Mouse (Mus musculus) liver, embryonic 13.5 days (tissue): Measurements from ENCODE around the gene Apip. TPM values are rescaled to one million over a fixed set of nuclear protein-coding genes. Genes with fewer than 3 reads are reported as not detected.

ENCODE experiments used
- ATAC-seq: fragments of 200-750 bp; cut with Nextera tagmentation; 2 replicates; pipeline ENCODE4 v1.8.0; 2017; ENCODE audit warnings: low read depth, mild to moderate bottlenecking, moderate number of reproducible peaks, moderate library complexity
- DNase-seq: peaks from one replicate; pipeline ENCODE4 v3.0.0; 2022
- H3K27ac ChIP-seq: fragments of 300-500 bp; sonication (generic); 2 replicates; pipeline ENCODE4 v1.5.1; 2015; ENCODE audit warnings: moderate library complexity, mild to moderate bottlenecking, inconsistent platforms
- H3K27me3 ChIP-seq: fragments of 300-500 bp; sonication (generic); 2 replicates; pipeline ENCODE4 v1.6.1; 2015; ENCODE audit warnings: mild to moderate bottlenecking, inconsistent platforms
- H3K36me3 ChIP-seq: fragments of 300-500 bp; sonication (generic); 2 replicates; pipeline ENCODE4 v1.6.1; 2015; ENCODE audit warnings: mild to moderate bottlenecking, inconsistent platforms
- H3K4me1 ChIP-seq: fragments of 300-500 bp; sonication (generic); replicated peaks from 2 replicates; pipeline ENCODE4 v1.6.1; 2015; ENCODE audit warnings: inconsistent platforms
- H3K4me2 ChIP-seq: fragments of 300-500 bp; sonication (generic); 2 replicates; pipeline ENCODE4 v1.6.1; 2015; ENCODE audit warnings: inconsistent platforms, mild to moderate bottlenecking, moderate library complexity
- H3K4me3 ChIP-seq: fragments of 300-500 bp; sonication (generic); replicated peaks from 2 replicates; pipeline ENCODE4 v1.5.1; 2015; ENCODE audit warnings: mild to moderate bottlenecking, inconsistent platforms
- H3K9ac ChIP-seq: fragments of 300-500 bp; sonication (generic); 2 replicates; pipeline ENCODE4 v1.6.1; 2015; ENCODE audit warnings: mild to moderate bottlenecking, inconsistent platforms
- H3K9me3 ChIP-seq: fragments of 300-500 bp; sonication (generic); replicated peaks from 2 replicates; pipeline ENCODE4 v1.6.1; 2016; ENCODE audit warnings: inconsistent platforms
- WGBS: fragments of 180-500 bp; shearing (Covaris S2); methylation state at CpG from one replicate; pipeline ENCODE4 v1.1.7; 2015; ENCODE audit not compliant: insufficient replicate concordance; 5-methylcytosine and 5-hydroxymethylcytosine counted together
- polyA plus RNA-seq: library from polyadenylated mRNA; unstranded; fragments of >200 nt; fragmentation: Nextera tagmentation; extraction: Ambion mirVana; gene quantifications from 2 replicates; pipeline ENCODE4 v1.2.1, GENCODE M21; 2015

The Apip gene
- polyA plus RNA-seq, 1 experiment from 2014 or later, result 49.8 TPM

DNA sequence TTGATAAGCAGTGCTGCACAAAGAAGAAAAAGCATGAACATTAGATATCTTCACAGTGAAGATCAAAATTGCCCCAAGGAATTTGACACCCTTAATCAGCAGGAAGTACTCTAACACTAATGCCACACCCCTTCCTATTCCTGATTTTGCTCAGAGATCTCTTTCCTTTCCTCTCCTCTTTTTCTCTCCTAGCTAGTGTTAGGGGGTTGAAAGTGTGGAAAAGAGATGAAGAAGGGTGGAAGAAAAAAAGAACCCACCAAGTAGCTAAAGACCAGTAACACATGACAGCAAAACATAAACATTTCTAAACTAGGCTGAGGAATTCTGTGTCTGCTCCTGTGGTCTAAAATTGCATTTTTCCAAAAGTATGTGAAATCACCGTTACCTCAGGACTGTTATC, 4.9 kb upstream of the Apip start:
- H3K4me3 ChIP-seq, result no peak overlapping the region
- no peak for DNase-seq
- no peak overlapping the region for H3K9ac ChIP-seq
- no peak overlapping the region for H3K4me2 ChIP-seq
- H3K27me3 ChIP-seq, result no peaks in the 10 kb centered on the region
- 65% methylated on average over 1 of the region's 1 CpGs for WGBS
- no peaks in the 10 kb centered on the region for H3K9me3 ChIP-seq
- H3K36me3 ChIP-seq, result no peaks in the 10 kb centered on the region
- no peak for ATAC-seq
- H3K4me1 ChIP-seq, result peaks cover 34% of the 10 kb centered on the region
- H3K27ac ChIP-seq, result no peak overlapping the region

- ATAC-seq (no peak), DNase-seq (no peak)
- Histone ChIP-seq H3K36me3 (no peaks in the 10 kb centered on the region), H3K4me1 (peaks cover 43% of the 10 kb centered on the region), H3K9ac (no peak overlapping the region), H3K27ac (no peak overlapping the region), H3K27me3 (no peaks in the 10 kb centered on the region), H3K9me3 (no peaks in the 10 kb centered on the region), H3K4me2 (no peak overlapping the region), H3K4me3 (no peak overlapping the region)
- WGBS, result 76% methylated on average over 5 of the region's 5 CpGs
These were observed 3.6 kb upstream of the Apip start for GRCm38 (mm10) chr2:103069752-103070405.

DNA sequence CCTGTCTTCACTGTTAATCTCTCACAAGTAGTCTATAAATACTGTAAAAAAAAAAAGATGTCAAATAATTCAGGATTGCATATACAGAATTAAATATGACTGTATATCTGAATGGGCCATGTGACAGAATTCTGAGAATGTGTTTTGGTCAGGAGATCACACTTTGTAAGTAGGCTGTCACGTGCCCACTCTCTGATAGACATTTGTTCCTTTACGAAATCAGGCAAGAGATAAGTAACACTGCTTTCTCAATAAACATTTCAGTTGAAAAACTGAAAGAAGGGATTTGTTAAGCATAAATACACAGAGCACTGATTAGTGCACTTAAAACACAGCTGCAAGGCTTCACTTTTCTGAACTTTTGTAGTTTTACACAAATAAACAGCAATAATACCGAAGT, 2.9 kb upstream of the Apip start:
- Histone ChIP-seq H3K27ac (no peak overlapping the region), H3K9ac (no peak overlapping the region), H3K4me2 (no peak overlapping the region), H3K27me3 (no peaks in the 10 kb centered on the region), H3K4me1 (peaks cover 47% of the 10 kb centered on the region), H3K4me3 (no peak overlapping the region), H3K36me3 (no peaks in the 10 kb centered on the region), H3K9me3 (no peaks in the 10 kb centered on the region)
- no peak for ATAC-seq
- 50% methylated on average over 3 of the region's 3 CpGs for WGBS
- no peak for DNase-seq

GRCm38 (mm10) chr2:103081117-103081516, 7.6 kb downstream of the Apip start:
- Histone ChIP-seq H3K27me3 (no peaks in the 10 kb centered on the region), H3K9ac (no peak overlapping the region), H3K27ac (no peak overlapping the region), H3K4me2 (no peak overlapping the region), H3K9me3 (no peaks in the 10 kb centered on the region), H3K4me3 (no peak overlapping the region), H3K4me1 (no peaks in the 10 kb centered on the region), H3K36me3 (0 out of 2 replicates have a peak, but pooled peaks cover 5% of the 10 kb centered on the region)
- 59% methylated on average over 6 of the region's 6 CpGs for WGBS
- DNase-seq (no peak), ATAC-seq (no peak)

- Histone ChIP-seq H3K36me3 (0 out of 2 replicates have a peak, but pooled peaks cover 5% of the 10 kb centered on the region), H3K27me3 (no peaks in the 10 kb centered on the region), H3K9ac (no peak overlapping the region), H3K4me2 (no peak overlapping the region), H3K4me3 (no peak overlapping the region), H3K9me3 (no peaks in the 10 kb centered on the region), H3K4me1 (no peaks in the 10 kb centered on the region), H3K27ac (no peak overlapping the region)
- ATAC-seq, result no peak
- no peak for DNase-seq
- WGBS, result 57% methylated on average over 5 of the region's 5 CpGs
These were observed 8.2 kb downstream of the Apip start for GRCm38 (mm10) chr2:103081706-103082105.

DNA sequence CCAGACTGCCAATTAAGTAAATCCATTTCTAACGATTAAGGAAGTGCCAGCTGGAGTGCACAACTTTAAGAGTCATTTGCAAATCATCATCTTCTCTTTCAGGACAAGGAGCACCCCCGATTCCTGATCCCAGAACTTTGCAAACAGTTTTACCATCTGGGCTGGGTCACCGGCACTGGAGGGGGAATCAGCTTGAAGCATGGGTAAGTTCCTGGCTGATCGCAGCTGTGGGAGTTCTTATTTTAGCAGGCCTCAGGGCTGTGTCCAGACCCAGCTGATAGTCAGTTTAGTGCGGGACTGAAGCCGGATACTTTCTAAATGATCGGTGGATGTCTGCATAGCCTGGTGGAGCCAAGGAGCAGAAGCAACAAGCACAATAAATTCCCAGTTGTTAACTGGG, 9.4 kb downstream of the Apip start:
- WGBS, result 78% methylated on average over 7 of the region's 7 CpGs
- Histone ChIP-seq H3K4me1 (no peaks in the 10 kb centered on the region), H3K9me3 (no peaks in the 10 kb centered on the region), H3K36me3 (peaks cover 12% of the 10 kb centered on the region), H3K27ac (no peak overlapping the region), H3K4me2 (no peak overlapping the region), H3K9ac (no peak overlapping the region), H3K27me3 (no peaks in the 10 kb centered on the region), H3K4me3 (no peak overlapping the region)
- ATAC-seq (no peak), DNase-seq (no peak)

- 58% methylated on average over 5 of the region's 5 CpGs for WGBS
- ATAC-seq, result no peak
- Histone ChIP-seq H3K27ac (no peak overlapping the region), H3K27me3 (no peaks in the 10 kb centered on the region), H3K4me2 (no peak overlapping the region), H3K4me3 (no peak overlapping the region), H3K9me3 (no peaks in the 10 kb centered on the region), H3K9ac (no peak overlapping the region), H3K4me1 (no peaks in the 10 kb centered on the region), H3K36me3 (peaks cover 28% of the 10 kb centered on the region)
- DNase-seq, result no peak
These were observed 11.0 kb downstream of the Apip start for GRCm38 (mm10) chr2:103084451-103084850.

DNA sequence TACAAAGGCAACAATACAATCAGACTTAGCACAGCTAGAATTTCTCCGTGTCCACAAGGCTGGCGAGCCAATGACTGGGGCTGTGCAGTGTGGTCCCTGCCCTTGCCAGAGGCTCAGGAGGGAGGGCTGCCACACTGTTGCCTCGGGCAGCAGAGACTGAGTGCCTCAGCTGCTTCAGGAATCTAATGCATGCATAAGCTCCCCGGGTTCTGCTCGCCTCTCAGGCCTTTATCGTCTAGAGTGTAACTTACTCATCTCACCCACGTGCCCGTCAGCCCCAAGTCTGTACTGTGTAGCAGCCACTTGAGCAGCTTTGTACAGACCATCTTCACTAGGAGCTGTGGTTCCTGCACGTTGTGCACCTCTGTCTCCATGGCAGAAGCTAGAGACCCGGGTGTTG, 12.2 kb downstream of the Apip start:
- Histone ChIP-seq H3K9me3 (no peaks in the 10 kb centered on the region), H3K9ac (no peak overlapping the region), H3K36me3 (peaks cover 37% of the 10 kb centered on the region), H3K27ac (no peak overlapping the region), H3K4me1 (no peaks in the 10 kb centered on the region), H3K4me3 (no peak overlapping the region), H3K4me2 (no peak overlapping the region), H3K27me3 (no peaks in the 10 kb centered on the region)
- 70% methylated on average over 10 of the region's 10 CpGs for WGBS
- DNase-seq, result no peak
- no peak for ATAC-seq

- Histone ChIP-seq H3K36me3 (peaks cover 37% of the 10 kb centered on the region), H3K4me3 (no peak overlapping the region), H3K9me3 (no peaks in the 10 kb centered on the region), H3K4me2 (no peak overlapping the region), H3K4me1 (no peaks in the 10 kb centered on the region), H3K27ac (no peak overlapping the region), H3K27me3 (no peaks in the 10 kb centered on the region), H3K9ac (no peak overlapping the region)
- no peak for ATAC-seq
- DNase-seq, result no peak
- 3% methylated on average over 1 of the region's 1 CpGs for WGBS
These were observed 13.0 kb downstream of the Apip start for GRCm38 (mm10) chr2:103086432-103086831.

DNA sequence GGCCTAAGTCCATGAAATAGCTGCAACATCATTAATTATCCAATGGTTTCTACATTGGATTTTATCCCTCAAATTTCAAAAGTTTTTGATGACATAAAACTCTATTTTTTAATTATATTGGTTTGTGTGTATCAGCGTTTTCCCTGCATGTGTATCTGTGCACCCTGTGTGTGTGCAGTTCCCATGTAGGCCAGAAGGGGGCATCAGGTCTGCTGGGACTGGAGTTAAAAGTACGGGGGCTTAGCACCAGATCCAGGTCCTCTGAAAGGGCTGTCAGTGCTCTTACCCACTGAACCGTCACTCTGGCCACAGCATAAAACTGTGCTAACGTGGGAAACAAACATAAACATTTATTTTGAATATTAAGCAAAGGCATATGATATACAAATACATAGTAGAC, 14.6 kb downstream of the Apip start:
- Histone ChIP-seq H3K9ac (no peak overlapping the region), H3K4me1 (no peaks in the 10 kb centered on the region), H3K27me3 (no peaks in the 10 kb centered on the region), H3K36me3 (peaks cover 37% of the 10 kb centered on the region), H3K27ac (no peak overlapping the region), H3K4me2 (no peak overlapping the region), H3K9me3 (no peaks in the 10 kb centered on the region), H3K4me3 (no peak overlapping the region)
- no peak for DNase-seq
- ATAC-seq, result no peak
- 90% methylated on average over 4 of the region's 4 CpGs for WGBS

GRCm38 (mm10) chr2:103089521-103089920, 16.0 kb downstream of the Apip start:
- DNase-seq (no peak), ATAC-seq (no peak)
- no peaks in the 10 kb centered on the region for H3K4me1 ChIP-seq
- H3K9me3 ChIP-seq, result no peaks in the 10 kb centered on the region
- H3K4me3 ChIP-seq, result no peak overlapping the region
- peaks cover 51% of the 10 kb centered on the region for H3K36me3 ChIP-seq
- H3K9ac ChIP-seq, result no peak overlapping the region
- H3K27ac ChIP-seq, result no peak overlapping the region
- H3K27me3 ChIP-seq, result no peaks in the 10 kb centered on the region
- no peak overlapping the region for H3K4me2 ChIP-seq
- 82% methylated on average over 6 of the region's 6 CpGs for WGBS

DNA sequence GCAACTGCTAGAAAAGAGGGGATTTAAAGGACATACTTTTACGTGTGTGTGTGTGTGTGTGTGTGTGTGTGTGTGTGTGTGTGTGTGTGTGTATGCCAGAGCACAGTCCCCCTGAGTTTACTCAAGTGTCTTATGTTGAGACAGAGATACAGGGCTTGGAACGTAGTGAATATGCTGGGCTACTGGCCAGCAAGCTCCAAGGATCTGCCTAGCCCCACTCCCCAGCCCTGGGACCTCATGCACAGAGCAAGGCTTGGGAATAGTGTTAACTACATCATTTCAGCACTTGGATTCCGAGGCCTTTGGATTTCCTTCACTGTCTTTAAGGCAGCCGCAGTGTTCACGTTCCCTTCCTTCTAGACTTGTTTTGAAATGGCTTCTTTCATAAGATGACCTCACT, 29.1 kb downstream of the Apip start:
- no peaks in the 10 kb centered on the region for H3K4me1 ChIP-seq
- no peaks in the 10 kb centered on the region for H3K9me3 ChIP-seq
- ATAC-seq, result no peak
- H3K27me3 ChIP-seq, result no peaks in the 10 kb centered on the region
- H3K4me2 ChIP-seq, result no peak overlapping the region
- WGBS, result 66% methylated on average over 5 of the region's 5 CpGs
- no peaks in the 10 kb centered on the region for H3K36me3 ChIP-seq
- H3K4me3 ChIP-seq, result no peak overlapping the region
- no peak overlapping the region for H3K9ac ChIP-seq
- no peak overlapping the region for H3K27ac ChIP-seq
- no peak for DNase-seq
